Mouse (Mus musculus): ENCODE measurements around the gene Pak1ip1. TPM values are rescaled to one million over a fixed set of nuclear protein-coding genes. Genes with fewer than 3 reads are reported as not detected.
"Not testable (repeated sequence)": the region's sequence is repeated elsewhere in the genome, so short reads cannot be mapped to it uniquely, and the experiment has no call there.

Gene Pak1ip1
- polyA plus RNA-seq, 1 experiment from 2014 or later: 50.8 TPM

DNA sequence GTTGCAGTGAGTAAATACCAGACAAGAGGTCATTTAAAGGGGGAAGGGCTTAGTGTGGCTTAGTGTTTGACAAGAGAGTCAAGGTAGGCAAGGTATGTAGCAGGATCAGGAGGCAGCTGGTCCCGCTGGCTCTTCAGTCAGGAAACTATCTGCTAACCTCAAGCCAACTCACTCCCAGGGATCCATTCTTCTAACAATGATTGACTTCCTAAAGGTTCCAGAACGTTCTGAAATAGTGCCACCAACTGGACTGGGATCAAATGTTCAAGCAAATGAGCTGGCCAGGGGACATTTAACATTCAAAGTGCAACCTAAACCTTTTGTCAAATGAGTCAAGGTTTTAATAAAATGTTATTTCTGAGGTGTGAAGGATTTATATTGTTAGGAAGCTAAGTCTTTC, 21.5 kb upstream of the Pak1ip1 start:
- no peak overlapping the region for H3K9ac ChIP-seq
- no peak for ATAC-seq (ENCODE audit: low FRiP score, low read depth)
- no peaks in the 10 kb centered on the region for H3K36me3 ChIP-seq
- no peaks in the 10 kb centered on the region for H3K27me3 ChIP-seq
- no peak overlapping the region for H3K27ac ChIP-seq (replicated peaks)
- 52% methylated on average over 2 of the region's 2 CpGs for WGBS
- H3K4me1 ChIP-seq (replicated peaks): no peaks in the 10 kb centered on the region
- H3K4me3 ChIP-seq: no peak overlapping the region
- H3K4me2 ChIP-seq: no peak overlapping the region
- no peaks in the 10 kb centered on the region for H3K9me3 ChIP-seq

DNA sequence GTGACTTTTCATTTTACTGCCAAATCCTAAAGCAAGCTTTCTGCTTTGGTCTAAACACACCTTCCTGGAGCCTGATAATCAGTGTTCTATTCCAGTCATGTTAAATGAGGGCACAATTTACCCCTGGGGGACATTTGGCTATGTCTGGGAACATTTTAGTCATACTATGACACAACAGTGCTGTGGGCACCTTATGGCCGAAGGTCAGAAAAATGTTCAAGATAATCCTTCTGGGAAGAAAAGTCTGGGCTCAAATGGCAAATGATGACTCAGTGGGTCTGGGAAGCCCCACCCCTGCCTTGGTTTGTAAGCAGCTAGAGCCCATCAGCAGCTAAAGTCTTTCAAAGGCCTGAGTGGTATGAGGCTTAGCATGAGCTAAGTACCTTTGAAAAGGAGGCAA, 18.1 kb upstream of the Pak1ip1 start:
- no peaks in the 10 kb centered on the region for H3K36me3 ChIP-seq
- H3K4me1 ChIP-seq (replicated peaks): no peaks in the 10 kb centered on the region
- no peaks in the 10 kb centered on the region for H3K27me3 ChIP-seq
- H3K4me3 ChIP-seq: no peak overlapping the region
- WGBS: 89% methylated on average over 1 of the region's 1 CpGs
- H3K4me2 ChIP-seq: no peak overlapping the region
- ATAC-seq (ENCODE audit: low FRiP score, low read depth): no peak
- H3K27ac ChIP-seq (replicated peaks): no peak overlapping the region
- H3K9ac ChIP-seq: no peak overlapping the region
- no peaks in the 10 kb centered on the region for H3K9me3 ChIP-seq

DNA sequence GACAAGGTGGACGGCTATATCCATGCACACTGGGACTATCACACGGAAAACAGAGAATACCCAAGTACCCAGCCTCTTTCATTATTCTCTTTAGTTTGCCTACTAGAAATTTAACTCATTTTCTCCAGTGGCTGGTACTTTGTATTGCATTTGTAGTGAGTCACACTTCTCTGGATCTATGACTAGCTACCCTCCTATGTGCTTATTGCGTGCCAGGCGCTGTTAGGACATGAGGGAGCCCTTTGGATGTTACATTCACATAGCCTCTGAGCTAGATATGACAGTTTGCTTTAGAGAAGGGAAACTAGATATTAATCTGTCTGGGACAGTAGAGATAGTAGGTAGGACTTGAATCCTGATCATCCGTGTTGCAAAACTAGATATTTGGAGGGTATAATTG, 14.7 kb upstream of the Pak1ip1 start:
- ATAC-seq (ENCODE audit: low FRiP score, low read depth): no peak
- WGBS: 95% methylated on average over 5 of the region's 5 CpGs
- Histone ChIP-seq H3K27ac (replicated peaks) (no peak overlapping the region), H3K9me3 (no peaks in the 10 kb centered on the region), H3K4me3 (no peak overlapping the region), H3K27me3 (no peaks in the 10 kb centered on the region), H3K4me1 (replicated peaks) (no peaks in the 10 kb centered on the region), H3K4me2 (no peak overlapping the region), H3K9ac (no peak overlapping the region), H3K36me3 (no peaks in the 10 kb centered on the region)

DNA sequence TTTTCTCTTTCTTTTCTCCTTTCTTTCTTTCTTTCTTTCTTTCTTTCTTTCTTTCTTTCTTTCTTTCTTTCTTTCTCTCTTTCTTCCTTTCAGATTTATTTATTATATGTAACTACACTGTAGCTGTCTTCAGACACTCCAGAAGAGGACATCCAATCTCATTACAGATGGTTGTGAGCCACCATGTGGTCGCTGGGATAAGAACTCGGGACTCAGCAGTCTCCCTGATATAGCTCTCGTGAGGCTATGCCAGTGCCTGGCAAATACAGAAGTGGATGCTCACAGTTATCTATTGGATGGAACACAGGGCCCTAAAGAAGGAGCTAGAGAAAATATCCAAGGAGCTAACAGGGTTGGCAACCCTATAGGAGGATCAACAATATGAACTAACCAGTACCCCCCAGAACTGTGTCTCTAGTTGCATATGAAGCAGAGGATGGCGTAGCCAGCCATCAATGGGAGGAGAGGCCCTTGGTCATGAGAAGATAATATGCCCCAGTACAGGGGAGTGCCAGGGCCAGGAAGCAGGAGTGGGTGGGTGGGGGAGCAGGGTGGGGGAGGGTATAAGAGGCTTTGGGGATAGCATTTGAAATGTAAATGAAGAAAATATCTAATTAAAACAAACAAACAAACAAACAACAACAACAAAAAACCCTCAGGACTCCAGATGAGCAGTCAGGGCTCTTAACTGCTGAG, 13.1 kb upstream of the Pak1ip1 start:
- not testable (repeated sequence) for H3K4me1 ChIP-seq (replicated peaks); H3K9me3 ChIP-seq; H3K36me3 ChIP-seq; H3K4me3 ChIP-seq; H3K4me2 ChIP-seq; H3K27ac ChIP-seq (replicated peaks); H3K9ac ChIP-seq; H3K27me3 ChIP-seq; ATAC-seq (ENCODE audit: low FRiP score, low read depth)
- 71% methylated on average over 4 of the region's 4 CpGs for WGBS

DNA sequence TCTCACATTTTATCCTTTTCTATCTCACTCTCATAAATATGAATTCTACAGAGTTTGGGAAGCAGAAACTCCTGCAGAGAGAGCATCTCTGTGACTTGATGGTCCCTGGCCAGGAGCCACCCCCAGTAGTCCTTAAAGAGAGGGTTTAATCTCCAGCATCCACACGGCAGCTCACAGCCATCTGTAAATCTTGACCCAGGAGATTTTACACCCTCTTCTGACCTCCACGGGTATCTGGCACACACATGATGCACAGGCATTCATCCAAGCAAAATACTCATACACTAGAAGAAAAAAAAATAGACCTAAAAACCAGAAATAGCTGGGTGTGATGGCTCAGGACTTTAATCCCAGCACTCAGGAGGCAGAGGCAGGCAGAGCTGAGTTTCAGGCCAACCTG, 12.4 kb upstream of the Pak1ip1 start:
- Histone ChIP-seq H3K4me3 (no peak overlapping the region), H3K27me3 (no peaks in the 10 kb centered on the region), H3K36me3 (no peaks in the 10 kb centered on the region), H3K4me1 (replicated peaks) (no peaks in the 10 kb centered on the region), H3K9me3 (no peaks in the 10 kb centered on the region), H3K9ac (no peak overlapping the region), H3K27ac (replicated peaks) (no peak overlapping the region), H3K4me2 (no peak overlapping the region)
- 72% methylated on average over 2 of the region's 2 CpGs for WGBS
- ATAC-seq (ENCODE audit: low FRiP score, low read depth): no peak

DNA sequence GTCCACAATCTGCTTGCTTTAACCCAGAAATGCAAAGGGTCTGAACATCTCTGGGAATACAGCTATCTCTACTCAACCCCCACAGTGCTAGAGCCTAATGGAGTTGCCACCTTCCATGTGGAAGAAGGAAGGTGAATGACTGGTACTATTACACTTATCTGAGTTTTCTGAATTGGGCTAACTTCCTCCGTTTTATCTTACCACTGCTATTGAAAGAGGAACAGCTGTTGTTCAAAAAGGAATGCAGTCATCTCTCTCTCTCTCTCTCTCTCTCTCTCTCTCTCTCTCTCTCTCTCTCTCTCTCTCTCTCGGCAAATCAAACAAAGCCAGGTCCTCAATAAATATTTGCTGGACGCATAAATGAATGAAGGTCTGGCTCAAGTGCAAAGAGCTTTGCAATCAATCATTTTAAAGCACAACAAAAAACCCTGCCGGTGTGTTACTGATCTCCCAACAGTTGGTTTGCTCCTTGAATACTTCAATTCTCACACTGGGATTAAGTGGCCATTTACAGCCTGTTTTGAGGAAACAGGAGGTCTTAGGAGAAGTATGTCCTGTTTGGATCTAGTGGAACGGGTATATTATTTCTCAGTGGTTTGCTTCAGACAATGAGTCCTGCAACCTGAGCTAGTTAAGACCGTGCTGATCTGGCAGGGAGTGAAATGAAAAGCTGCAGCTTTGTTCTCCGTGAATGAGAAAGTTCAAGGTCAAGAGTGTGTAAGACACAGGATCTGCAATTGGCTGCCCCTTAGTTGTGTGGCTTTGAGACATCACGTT, 6.1 kb upstream of the Pak1ip1 start:
- Histone ChIP-seq H3K4me2 (no peak overlapping the region), H3K27me3 (no peaks in the 10 kb centered on the region), H3K4me1 (replicated peaks) (peaks cover under 1% of the 10 kb centered on the region), H3K27ac (replicated peaks) (no peak overlapping the region), H3K9ac (no peak overlapping the region), H3K36me3 (no peaks in the 10 kb centered on the region), H3K4me3 (no peak overlapping the region), H3K9me3 (no peaks in the 10 kb centered on the region)
- ATAC-seq (ENCODE audit: low FRiP score, low read depth): no peak
- WGBS: 21% methylated on average over 8 of the region's 8 CpGs

DNA sequence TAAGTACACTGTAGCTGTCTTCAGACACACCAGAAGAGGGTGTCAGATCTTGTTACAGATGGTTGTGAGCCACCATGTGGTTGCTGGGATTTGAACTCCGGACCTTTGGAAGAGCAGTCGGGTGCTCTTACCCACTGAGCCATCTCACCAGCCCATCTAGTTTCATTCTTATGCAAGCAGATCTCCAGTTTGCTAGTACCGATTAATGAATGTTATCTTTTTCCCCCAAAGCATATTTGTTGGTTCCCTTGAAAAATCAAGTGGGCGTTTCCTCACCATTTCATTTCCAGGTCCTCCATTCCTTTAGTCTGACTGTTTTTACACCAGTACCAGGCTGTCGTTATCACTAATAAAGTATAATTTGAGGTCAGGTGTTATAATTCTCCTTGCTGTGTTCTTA, 2.3 kb upstream of the Pak1ip1 start:
- H3K4me1 ChIP-seq (replicated peaks): peaks cover 16% of the 10 kb centered on the region
- 93% methylated on average over 5 of the region's 5 CpGs for WGBS
- H3K9ac ChIP-seq; ATAC-seq (ENCODE audit: low FRiP score, low read depth); H3K4me3 ChIP-seq; H3K4me2 ChIP-seq; H3K9me3 ChIP-seq; H3K36me3 ChIP-seq; H3K27ac ChIP-seq (replicated peaks); H3K27me3 ChIP-seq: not testable (repeated sequence)

DNA sequence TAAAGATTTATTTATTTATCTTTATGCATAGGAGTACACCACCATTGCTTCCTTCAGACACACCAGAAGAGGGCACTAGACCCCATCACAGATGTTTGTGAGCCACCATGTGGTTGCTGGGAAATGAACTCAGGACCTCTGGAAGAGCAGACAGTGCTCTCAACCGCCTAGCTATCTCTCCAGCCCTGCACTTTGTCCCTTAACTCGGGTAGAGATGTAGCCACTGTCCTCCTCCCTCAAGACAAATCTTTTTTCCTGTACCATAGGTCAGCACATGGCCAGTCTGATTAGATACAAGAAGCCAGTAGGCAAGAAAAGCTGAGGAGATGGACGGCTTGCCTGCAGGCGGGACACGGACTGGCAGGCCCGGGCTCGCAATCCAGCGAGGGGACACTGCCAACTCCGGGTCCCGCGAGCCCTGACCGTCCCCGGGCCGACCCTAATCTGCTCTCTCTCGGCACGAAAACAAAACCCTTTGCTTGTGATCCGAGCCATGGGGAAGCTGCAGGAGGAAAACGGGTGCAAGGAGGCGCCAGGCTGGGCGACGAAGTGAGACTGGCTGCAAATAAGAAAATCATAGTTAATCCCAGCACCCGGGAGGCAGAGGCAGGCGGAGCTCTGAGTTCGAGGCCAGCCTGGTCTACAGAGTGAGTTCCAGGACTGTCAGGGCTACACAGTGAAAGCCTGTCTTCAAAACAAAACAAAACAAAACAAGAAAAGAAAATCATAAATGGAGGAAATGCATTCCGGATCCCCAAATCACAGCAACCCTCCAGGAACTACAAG, 490 bp upstream of the Pak1ip1 start:
- H3K4me3 ChIP-seq: peak overlapping the region; percentile 98
- H3K9ac ChIP-seq: peak overlapping the region; percentile 67
- peaks cover 16% of the 10 kb centered on the region for H3K4me1 ChIP-seq (replicated peaks)
- ATAC-seq (ENCODE audit: low FRiP score, low read depth): peak; percentile 65
- peak overlapping the region; percentile 92 for H3K4me2 ChIP-seq
- WGBS: under 1% methylated on average over 25 of the region's 25 CpGs
- H3K36me3 ChIP-seq: peaks cover 8% of the 10 kb centered on the region
- no peaks in the 10 kb centered on the region for H3K27me3 ChIP-seq
- H3K9me3 ChIP-seq: no peaks in the 10 kb centered on the region
- H3K27ac ChIP-seq (replicated peaks): peak overlapping the region; percentile 99

DNA sequence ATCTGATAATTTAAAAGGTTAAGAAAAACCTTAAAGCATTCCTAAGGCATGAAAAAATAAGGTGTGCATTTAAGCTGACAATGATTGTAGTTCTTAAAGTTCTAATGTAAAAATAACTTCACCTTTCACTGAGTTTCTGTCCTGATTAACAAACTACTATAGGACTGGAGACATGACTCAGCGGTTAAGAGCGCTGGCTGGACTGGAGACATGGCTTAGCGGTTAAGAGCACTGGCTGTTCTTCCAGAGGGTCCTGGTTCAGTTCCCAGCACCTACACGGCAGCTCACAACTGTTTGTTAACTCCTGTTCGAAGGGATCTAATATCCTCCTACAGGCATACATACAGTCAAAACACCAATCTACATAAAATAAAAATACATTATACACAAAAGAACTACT, 1.2 kb downstream of the Pak1ip1 start:
- Histone ChIP-seq H3K4me3 (peak overlapping the region; percentile 98), H3K27me3 (no peaks in the 10 kb centered on the region), H3K36me3 (peaks cover 23% of the 10 kb centered on the region), H3K27ac (replicated peaks) (no peak overlapping the region), H3K4me2 (peak overlapping the region; percentile 92), H3K9ac (no peak overlapping the region), H3K4me1 (replicated peaks) (peaks cover 16% of the 10 kb centered on the region), H3K9me3 (no peaks in the 10 kb centered on the region)
- 85% methylated on average over 5 of the region's 5 CpGs for WGBS
- no peak for ATAC-seq (ENCODE audit: low FRiP score, low read depth)

DNA sequence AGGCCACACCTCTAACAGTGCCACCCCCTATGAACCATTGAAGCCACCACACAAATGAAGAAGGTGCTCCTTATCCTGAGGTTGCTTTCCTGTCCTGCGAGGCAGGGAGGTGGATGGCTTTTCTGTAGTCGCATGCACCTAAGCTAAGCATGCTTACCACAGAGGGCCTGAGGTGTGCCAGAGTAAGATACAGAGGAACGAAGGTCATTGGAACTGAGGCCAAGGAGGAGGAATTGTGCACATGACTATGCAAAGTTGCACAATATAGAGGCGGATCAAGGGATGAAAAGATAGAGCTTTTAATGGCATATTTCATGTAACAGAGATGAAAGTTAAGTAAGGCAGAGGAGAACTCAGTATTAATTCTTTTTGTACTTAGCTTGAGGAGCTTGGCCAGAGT, 5.4 kb downstream of the Pak1ip1 start:
- Histone ChIP-seq H3K4me3 (no peak overlapping the region), H3K9me3 (no peaks in the 10 kb centered on the region), H3K27me3 (no peaks in the 10 kb centered on the region), H3K27ac (replicated peaks) (no peak overlapping the region), H3K9ac (no peak overlapping the region), H3K36me3 (peaks cover 57% of the 10 kb centered on the region), H3K4me2 (no peak overlapping the region), H3K4me1 (replicated peaks) (peaks cover 7% of the 10 kb centered on the region)
- WGBS: 95% methylated on average over 4 of the region's 4 CpGs
- no peak for ATAC-seq (ENCODE audit: low FRiP score, low read depth)

DNA sequence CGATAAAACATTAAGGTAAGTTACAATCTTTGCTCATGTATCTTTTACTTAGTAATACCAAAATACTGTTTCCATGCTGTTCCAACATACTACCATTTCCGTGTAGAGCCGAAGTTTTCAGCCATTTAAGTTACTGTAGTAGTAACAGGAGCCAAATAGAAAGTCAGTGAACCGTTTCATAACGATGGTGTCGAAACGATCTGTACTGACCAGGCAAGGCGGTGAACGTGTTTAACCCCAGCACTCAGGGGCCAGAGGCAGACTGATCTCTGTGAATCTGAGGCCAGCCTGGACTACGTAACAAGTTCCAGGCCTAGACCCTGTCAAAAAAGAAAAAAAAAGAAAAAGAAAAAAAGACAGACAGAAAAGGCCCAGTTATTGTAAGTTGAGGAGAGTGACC, 7.4 kb downstream of the Pak1ip1 start:
- peaks cover 73% of the 10 kb centered on the region for H3K36me3 ChIP-seq
- no peaks in the 10 kb centered on the region for H3K27me3 ChIP-seq
- H3K9ac ChIP-seq: no peak overlapping the region
- no peak overlapping the region for H3K27ac ChIP-seq (replicated peaks)
- H3K4me3 ChIP-seq: no peak overlapping the region
- H3K4me1 ChIP-seq (replicated peaks): no peaks in the 10 kb centered on the region
- WGBS: 95% methylated on average over 10 of the region's 10 CpGs
- H3K9me3 ChIP-seq: no peaks in the 10 kb centered on the region
- H3K4me2 ChIP-seq: no peak overlapping the region
- ATAC-seq (ENCODE audit: low FRiP score, low read depth): no peak

DNA sequence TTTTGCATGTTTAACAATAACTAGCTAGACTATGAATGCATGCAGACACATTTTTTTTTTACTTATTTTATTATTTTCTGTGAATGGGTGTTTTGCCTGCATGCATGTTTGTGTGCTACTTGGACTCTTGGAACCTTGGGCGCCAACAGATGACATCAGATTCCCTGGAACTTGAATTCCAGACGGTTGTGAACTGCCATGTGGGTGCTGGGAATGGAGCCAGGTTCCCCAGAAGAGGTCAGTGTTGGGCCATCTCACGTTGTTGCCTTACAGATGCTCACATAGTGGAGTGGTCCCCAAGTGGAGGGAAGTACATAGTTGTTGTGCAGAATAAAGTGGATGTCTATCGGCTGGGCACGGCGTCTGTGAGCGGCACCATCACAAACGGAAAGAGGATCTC, 8.1 kb downstream of the Pak1ip1 start:
- no peak overlapping the region for H3K27ac ChIP-seq (replicated peaks)
- peaks cover 74% of the 10 kb centered on the region for H3K36me3 ChIP-seq
- no peaks in the 10 kb centered on the region for H3K4me1 ChIP-seq (replicated peaks)
- 82% methylated on average over 8 of the region's 8 CpGs for WGBS
- no peaks in the 10 kb centered on the region for H3K9me3 ChIP-seq
- ATAC-seq (ENCODE audit: low FRiP score, low read depth): no peak
- H3K4me2 ChIP-seq: no peak overlapping the region
- H3K27me3 ChIP-seq: no peaks in the 10 kb centered on the region
- H3K9ac ChIP-seq: no peak overlapping the region
- no peak overlapping the region for H3K4me3 ChIP-seq
